Mouse (Mus musculus) midbrain, embryonic 13.5 days (tissue): ENCODE data around the gene Dppa3. TPM values are rescaled to one million over a fixed set of nuclear protein-coding genes. Genes with fewer than 3 reads are reported as not detected.
A peak's percentile ranks its signal among the peaks of the same experiment; 100 is the strongest.

ENCODE experiments used
- ATAC-seq: fragments of 200-750 bp; cut with Nextera tagmentation; 2 replicates; pipeline ENCODE4 v1.8.0; 2017; ENCODE audit warnings: mild to moderate bottlenecking, moderate TSS enrichment, moderate library complexity
- H3K27ac ChIP-seq: fragments of 300-500 bp; sonication (generic); 2 replicates; pipeline ENCODE4 v1.5.1; 2015; ENCODE audit warnings: inconsistent platforms, mild to moderate bottlenecking, moderate library complexity
- H3K27me3 ChIP-seq: fragments of 300-500 bp; sonication (generic); 2 replicates; pipeline ENCODE4 v1.6.1; 2015; ENCODE audit warnings: mild to moderate bottlenecking, inconsistent platforms
- H3K36me3 ChIP-seq: fragments of 300-500 bp; sonication (generic); 2 replicates; pipeline ENCODE4 v1.6.1; 2015; ENCODE audit warnings: mild to moderate bottlenecking, inconsistent platforms
- H3K4me1 ChIP-seq: fragments of 300-500 bp; sonication (generic); replicated peaks from 2 replicates; pipeline ENCODE4 v1.6.1; 2015; ENCODE audit warnings: inconsistent platforms
- H3K4me2 ChIP-seq: fragments of 300-500 bp; sonication (generic); replicated peaks from 2 replicates; pipeline ENCODE4 v1.6.1; 2015; ENCODE audit warnings: moderate library complexity, mild to moderate bottlenecking, inconsistent platforms
- H3K4me3 ChIP-seq: fragments of 300-500 bp; sonication (generic); replicated peaks from 2 replicates; pipeline ENCODE4 v1.5.1; 2015; ENCODE audit warnings: mild to moderate bottlenecking, inconsistent platforms
- H3K9ac ChIP-seq: fragments of 300-500 bp; sonication (generic); replicated peaks from 2 replicates; pipeline ENCODE4 v1.6.1; 2015; ENCODE audit warnings: mild to moderate bottlenecking, inconsistent platforms
- H3K9me3 ChIP-seq: fragments of 300-500 bp; sonication (generic); 2 replicates; pipeline ENCODE4 v1.6.1; 2016; ENCODE audit warnings: mild to moderate bottlenecking, inconsistent platforms
- WGBS: fragments of 180-500 bp; shearing (Covaris S2); methylation state at CpG from one replicate; pipeline ENCODE4 v1.1.7; 2015; 5-methylcytosine and 5-hydroxymethylcytosine counted together
- polyA plus RNA-seq: library from polyadenylated mRNA; unstranded; fragments of >200 nt; fragmentation: Nextera tagmentation; extraction: Ambion mirVana; gene quantifications from 2 replicates; pipeline ENCODE4 v1.2.1, GENCODE M21; 2015

Gene Dppa3
- polyA plus RNA-seq, 1 experiment from 2014 or later = not detected

- no peak overlapping the region for H3K27ac ChIP-seq
- ATAC-seq = no peak
- no peaks in the 10 kb centered on the region for H3K27me3 ChIP-seq
- H3K4me1 ChIP-seq = peaks cover 5% of the 10 kb centered on the region; the same call in 1 of the 2 replicates
- H3K4me2 ChIP-seq = peak overlapping the region; percentile 62; the same call in 1 of the 2 replicates
- no peak overlapping the region for H3K9ac ChIP-seq
- no peaks in the 10 kb centered on the region for H3K9me3 ChIP-seq
- no peak overlapping the region for H3K4me3 ChIP-seq
- no peaks in the 10 kb centered on the region for H3K36me3 ChIP-seq
- WGBS = 88% methylated on average over 3 of the region's 3 CpGs
These were observed 24.6 kb upstream of the Dppa3 start for GRCm38 (mm10) chr6:122601615-122602014.

DNA sequence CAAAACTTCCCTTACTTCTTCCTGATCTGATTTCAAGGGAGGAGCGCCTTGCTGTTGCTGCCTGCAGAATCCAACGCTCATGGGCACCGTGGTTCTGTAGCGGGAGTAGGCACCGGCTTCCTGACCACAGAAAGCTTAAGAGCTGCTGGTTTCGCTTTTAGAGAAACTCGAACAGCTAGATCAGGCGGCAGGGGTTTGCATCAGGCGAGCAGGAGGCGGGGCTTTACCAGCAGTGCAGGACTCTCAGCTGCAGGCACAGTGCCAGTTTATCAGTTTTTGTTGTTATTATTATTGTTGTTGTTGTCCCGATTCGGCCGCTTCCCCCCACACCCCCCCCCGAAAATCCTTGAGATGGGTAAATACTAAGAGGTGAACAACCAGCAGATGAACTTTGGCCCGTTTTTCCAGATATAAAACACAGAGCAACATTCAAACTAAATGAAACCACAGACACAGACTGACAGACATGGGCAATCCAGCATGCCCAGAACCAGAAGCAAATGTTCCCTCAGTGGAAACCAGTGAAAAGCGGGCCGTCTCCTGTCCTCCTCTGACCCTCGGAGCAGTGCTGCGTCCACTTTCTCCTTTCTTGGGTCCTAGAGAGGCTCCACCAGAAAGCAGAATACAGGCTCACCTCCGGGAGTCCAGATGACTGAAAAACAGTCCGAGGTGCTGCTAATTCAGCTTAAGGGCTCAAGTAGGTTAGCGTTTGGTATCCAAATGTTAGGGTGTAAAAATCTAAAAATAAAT lies 23.8 kb upstream of the Dppa3 start, which contains the start of gene Apobec1:
Gene Apobec1, minus strand, starts transcription at position 203 of the 750 bp plus-strand sequence.
- peak within 1 kb of the TSS; percentile 38 for H3K4me3 ChIP-seq
- peak within 1 kb of the TSS; percentile 55; the same call in 1 of the 2 replicates for H3K9ac ChIP-seq
- no peaks in the 10 kb centered on the region for H3K9me3 ChIP-seq
- WGBS = 7% methylated on average over 22 of the region's 22 CpGs
- peak within 1 kb of the TSS; percentile 62 for H3K4me2 ChIP-seq
- no peaks in the 10 kb centered on the region for H3K27me3 ChIP-seq
- peak; percentile 64 for ATAC-seq
- peak within 1 kb of the TSS; percentile 11; the same call in 1 of the 2 replicates for H3K27ac ChIP-seq
- H3K36me3 ChIP-seq = no peaks in the 10 kb centered on the region
- H3K4me1 ChIP-seq = peaks cover 5% of the 10 kb centered on the region; the same call in 1 of the 2 replicates

- no peaks in the 10 kb centered on the region for H3K9me3 ChIP-seq
- no peak for ATAC-seq
- no peak overlapping the region for H3K4me3 ChIP-seq
- H3K9ac ChIP-seq = 0 out of 2 replicates have a peak overlapping the region, but pooled peaks have one; percentile 55
- no peak overlapping the region for H3K27ac ChIP-seq
- H3K4me1 ChIP-seq = peaks cover 5% of the 10 kb centered on the region; the same call in 1 of the 2 replicates
- no peaks in the 10 kb centered on the region for H3K27me3 ChIP-seq
- WGBS = 61% methylated on average over 1 of the region's 1 CpGs
- H3K4me2 ChIP-seq = peak overlapping the region; percentile 62
- no peaks in the 10 kb centered on the region for H3K36me3 ChIP-seq
These were observed 23.3 kb upstream of the Dppa3 start for GRCm38 (mm10) chr6:122602992-122603322.

GRCm38 (mm10) chr6:122604260-122604659 lies 21.9 kb upstream of the Dppa3 start:
- H3K4me2 ChIP-seq = no peak overlapping the region
- no peak overlapping the region for H3K27ac ChIP-seq
- H3K9ac ChIP-seq = no peak overlapping the region
- peaks cover 5% of the 10 kb centered on the region; the same call in 1 of the 2 replicates for H3K4me1 ChIP-seq
- H3K4me3 ChIP-seq = no peak overlapping the region
- no peaks in the 10 kb centered on the region for H3K27me3 ChIP-seq
- ATAC-seq = no peak
- H3K9me3 ChIP-seq = no peaks in the 10 kb centered on the region
- H3K36me3 ChIP-seq = no peaks in the 10 kb centered on the region

- Histone ChIP-seq H3K9me3 (no peaks in the 10 kb centered on the region), H3K27ac (no peak overlapping the region), H3K4me3 (no peak overlapping the region), H3K9ac (no peak overlapping the region), H3K4me1 (peaks cover 5% of the 10 kb centered on the region; the same call in 1 of the 2 replicates), H3K27me3 (no peaks in the 10 kb centered on the region), H3K36me3 (no peaks in the 10 kb centered on the region), H3K4me2 (no peak overlapping the region)
- ATAC-seq = no peak
- 94% methylated on average over 8 of the region's 8 CpGs for WGBS
These were observed 20.7 kb upstream of the Dppa3 start for GRCm38 (mm10) chr6:122605483-122605882.

GRCm38 (mm10) chr6:122606661-122607060 lies 19.5 kb upstream of the Dppa3 start:
- H3K4me3 ChIP-seq = no peak overlapping the region
- H3K27ac ChIP-seq = no peak overlapping the region
- peaks cover 5% of the 10 kb centered on the region; the same call in 1 of the 2 replicates for H3K4me1 ChIP-seq
- H3K9ac ChIP-seq = no peak overlapping the region
- ATAC-seq = no peak
- no peaks in the 10 kb centered on the region for H3K27me3 ChIP-seq
- H3K4me2 ChIP-seq = no peak overlapping the region
- no peaks in the 10 kb centered on the region for H3K9me3 ChIP-seq
- H3K36me3 ChIP-seq = no peaks in the 10 kb centered on the region
- 96% methylated on average over 11 of the region's 11 CpGs for WGBS

DNA sequence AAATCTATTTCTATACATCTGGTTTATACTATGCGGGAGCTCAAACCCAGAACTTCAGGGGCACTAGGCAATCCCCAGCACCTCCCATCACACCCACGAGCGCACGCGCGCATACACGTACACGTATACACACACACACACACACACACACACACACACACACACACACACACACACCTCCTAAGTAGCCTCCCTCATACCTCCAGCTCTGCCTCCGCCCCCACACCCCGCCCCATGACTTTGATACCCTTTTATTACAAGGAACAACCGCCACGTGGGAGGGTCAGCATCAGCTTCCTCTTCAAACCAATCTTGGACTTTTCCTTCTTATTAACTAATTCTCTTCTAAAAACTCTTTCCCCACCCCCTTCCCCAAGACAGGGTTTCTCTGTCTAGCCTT lies 18.5 kb upstream of the Dppa3 start:
- WGBS = 95% methylated on average over 12 of the region's 12 CpGs
- Histone ChIP-seq H3K4me1 (peaks cover under 1% of the 10 kb centered on the region; the same call in 1 of the 2 replicates), H3K27me3 (no peaks in the 10 kb centered on the region), H3K27ac (no peak overlapping the region), H3K9ac (no peak overlapping the region), H3K36me3 (no peaks in the 10 kb centered on the region), H3K4me2 (no peak overlapping the region), H3K9me3 (no peaks in the 10 kb centered on the region), H3K4me3 (no peak overlapping the region)
- ATAC-seq = no peak

DNA sequence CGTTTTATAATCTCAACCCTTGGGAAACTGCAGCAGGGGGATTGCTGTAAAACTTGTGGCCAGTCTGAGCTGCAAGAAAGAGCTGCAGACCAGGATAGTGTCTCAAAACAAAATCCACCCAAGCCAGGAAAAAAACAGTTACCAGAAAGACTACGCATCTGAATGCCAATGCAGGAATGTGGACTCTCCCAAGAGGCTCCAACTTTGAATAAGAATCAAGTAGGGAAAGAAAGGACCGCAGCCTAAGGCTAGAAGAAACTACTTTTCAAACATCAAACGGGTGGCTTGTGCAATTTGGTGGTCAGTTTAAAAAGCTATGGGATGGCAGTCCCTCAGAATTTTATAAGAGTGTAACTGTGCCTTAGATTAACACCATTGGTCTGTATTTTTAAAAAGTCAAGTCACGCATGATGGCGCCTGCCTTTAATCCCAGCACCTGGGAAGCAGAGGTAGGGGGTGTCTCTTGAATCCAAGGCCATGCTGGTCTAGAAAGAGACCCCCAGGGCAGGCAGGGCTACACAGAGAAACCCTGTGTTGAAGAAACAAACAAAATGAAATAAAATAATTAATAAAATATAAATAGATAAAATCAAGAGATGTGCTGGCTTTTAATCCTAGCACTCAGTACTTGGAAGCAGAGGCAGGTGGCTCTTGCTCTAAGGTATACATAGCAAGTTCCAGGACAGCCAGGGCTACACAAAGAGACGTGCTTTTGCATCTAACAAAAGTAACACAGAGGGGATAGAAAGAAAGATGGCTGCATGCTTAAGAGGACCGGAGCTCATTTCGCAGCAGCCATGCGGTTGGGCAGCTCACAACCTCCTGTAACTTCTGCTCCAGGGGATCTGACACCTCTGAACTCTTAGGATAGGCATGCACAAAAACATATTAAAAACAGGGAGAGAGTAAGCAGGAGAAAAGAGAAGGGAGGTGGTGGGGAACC lies 17.5 kb upstream of the Dppa3 start:
- WGBS = 77% methylated on average over 10 of the region's 10 CpGs
- no peak for ATAC-seq
- no peak overlapping the region for H3K27ac ChIP-seq
- no peak overlapping the region for H3K4me2 ChIP-seq
- H3K9ac ChIP-seq = no peak overlapping the region
- no peak overlapping the region for H3K4me3 ChIP-seq
- no peaks in the 10 kb centered on the region for H3K9me3 ChIP-seq
- H3K36me3 ChIP-seq = no peaks in the 10 kb centered on the region
- H3K4me1 ChIP-seq = no peaks in the 10 kb centered on the region
- no peaks in the 10 kb centered on the region for H3K27me3 ChIP-seq

DNA sequence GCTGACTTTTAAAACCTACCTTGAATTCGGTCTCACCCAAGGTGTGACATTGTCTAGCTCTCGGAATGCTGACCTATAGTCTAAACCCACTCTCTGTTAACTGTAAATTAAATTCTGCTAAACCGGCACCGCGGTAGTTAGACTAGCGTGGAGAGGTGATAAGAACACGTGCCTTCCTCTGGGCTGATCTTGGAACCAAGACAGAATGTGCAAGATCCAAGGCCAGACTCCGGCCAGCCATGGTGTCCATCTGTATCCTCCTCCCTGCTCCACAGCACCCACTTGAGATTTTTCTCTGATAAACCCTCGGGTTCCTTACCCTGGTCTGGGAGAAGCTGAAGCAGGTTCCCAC lies 16.9 kb upstream of the Dppa3 start:
- Histone ChIP-seq H3K36me3 (no peaks in the 10 kb centered on the region), H3K27me3 (no peaks in the 10 kb centered on the region), H3K4me2 (no peak overlapping the region), H3K4me3 (no peak overlapping the region), H3K9me3 (no peaks in the 10 kb centered on the region), H3K9ac (no peak overlapping the region), H3K27ac (no peak overlapping the region), H3K4me1 (no peaks in the 10 kb centered on the region)
- 86% methylated on average over 9 of the region's 9 CpGs for WGBS
- ATAC-seq = no peak

- no peak for ATAC-seq
- Histone ChIP-seq H3K4me1 (no peaks in the 10 kb centered on the region), H3K27ac (no peak within 1 kb of the TSS), H3K36me3 (no peaks in the 10 kb centered on the region), H3K9ac (no peak within 1 kb of the TSS), H3K4me3 (no peak within 1 kb of the TSS), H3K4me2 (no peak within 1 kb of the TSS), H3K9me3 (no peaks in the 10 kb centered on the region), H3K27me3 (no peaks in the 10 kb centered on the region)
- 67% methylated on average over 14 of the region's 14 CpGs for WGBS
These were observed 16.4 kb upstream of the Dppa3 start, which contains the start of gene Gdf3 for GRCm38 (mm10) chr6:122609771-122610170. Gene Gdf3 (minus strand): TSS chr6:122610087.

- Histone ChIP-seq H3K27me3 (no peaks in the 10 kb centered on the region), H3K27ac (no peak overlapping the region), H3K9me3 (no peaks in the 10 kb centered on the region), H3K36me3 (no peaks in the 10 kb centered on the region), H3K9ac (no peak overlapping the region), H3K4me2 (no peak overlapping the region), H3K4me1 (no peaks in the 10 kb centered on the region), H3K4me3 (no peak overlapping the region)
- 83% methylated on average over 4 of the region's 4 CpGs for WGBS
- no peak for ATAC-seq
These were observed 13.8 kb upstream of the Dppa3 start for GRCm38 (mm10) chr6:122612426-122612825.

GRCm38 (mm10) chr6:122614047-122614446 lies 12.2 kb upstream of the Dppa3 start:
- WGBS = 63% methylated on average over 2 of the region's 2 CpGs
- no peak for ATAC-seq
- no peak overlapping the region for H3K9ac ChIP-seq

More at GRCm38 (mm10) chr6:122614047-122614446, 12.2 kb upstream of the Dppa3 start:
- Histone ChIP-seq H3K36me3 (no peaks in the 10 kb centered on the region), H3K4me1 (no peaks in the 10 kb centered on the region), H3K9me3 (no peaks in the 10 kb centered on the region), H3K27ac (no peak overlapping the region), H3K27me3 (no peaks in the 10 kb centered on the region), H3K4me2 (no peak overlapping the region), H3K4me3 (no peak overlapping the region)
